Mouse (Mus musculus) lung, embryonic 14.5 days (tissue): ENCODE measurements at regions not wholly inside any gene's neighbourhood (a gene's known extent, or its start where the extent isn't known, plus 50 kb on each side); places are given as distances from the start of the nearest gene placed in this dataset.

Experiments
- ATAC-seq: fragments of 200-750 bp; cut with Nextera tagmentation; 2 replicates; pipeline ENCODE4 v1.8.0; 2017; ENCODE audit warnings: mild to moderate bottlenecking, moderate TSS enrichment, moderate library complexity; ENCODE audit not compliant: insufficient read depth
- DNase-seq: peaks from one replicate; pipeline ENCODE4 v3.0.0-alpha.2; 2015
- H3K27ac ChIP-seq: fragments of 300-500 bp; sonication (generic); 2 replicates; pipeline ENCODE4 v1.5.1; 2014; ENCODE audit warnings: low read depth, mild to moderate bottlenecking, moderate library complexity
- H3K27me3 ChIP-seq: fragments of 300-500 bp; sonication (generic); 2 replicates; pipeline ENCODE4 v1.6.1; 2014; ENCODE audit warnings: low read length, control low read depth; ENCODE audit not compliant: insufficient read depth
- H3K36me3 ChIP-seq: fragments of 300-500 bp; sonication (generic); 2 replicates; pipeline ENCODE4 v1.6.1; 2014; ENCODE audit warnings: control low read depth; ENCODE audit not compliant: insufficient read depth
- H3K4me1 ChIP-seq: fragments of 300-500 bp; sonication (generic); 2 replicates; pipeline ENCODE4 v1.6.1; 2014; ENCODE audit warnings: antibody characterized with exemption, control low read depth; ENCODE audit not compliant: insufficient read depth
- H3K4me2 ChIP-seq: fragments of 300-500 bp; sonication (generic); 2 replicates; pipeline ENCODE4 v1.6.1; 2014; ENCODE audit warnings: mild to moderate bottlenecking
- H3K4me3 ChIP-seq: fragments of 300-500 bp; sonication (generic); 2 replicates; pipeline ENCODE4 v1.5.1; 2014; ENCODE audit warnings: low read depth, low read length
- H3K9ac ChIP-seq: fragments of 300-500 bp; sonication (generic); 2 replicates; pipeline ENCODE4 v1.6.1; 2014
- H3K9me3 ChIP-seq: fragments of 300-500 bp; sonication (generic); 2 replicates; pipeline ENCODE4 v1.6.1; 2016; ENCODE audit warnings: low read depth, low read length, control low read depth
- CTCF ChIP-seq: IDR thresholded peaks from 2 replicates; pipeline ENCODE4 v1.5.1; 2016; ENCODE audit warnings: antibody characterized with exemption, low read depth
- WGBS: fragments of 180-500 bp; shearing (Covaris S2); extraction: QIAGEN DNeasy Blood & Tissue Kit; methylation state at CpG from one replicate; pipeline ENCODE4 v1.1.7; 2014; 5-methylcytosine and 5-hydroxymethylcytosine counted together

DNA sequence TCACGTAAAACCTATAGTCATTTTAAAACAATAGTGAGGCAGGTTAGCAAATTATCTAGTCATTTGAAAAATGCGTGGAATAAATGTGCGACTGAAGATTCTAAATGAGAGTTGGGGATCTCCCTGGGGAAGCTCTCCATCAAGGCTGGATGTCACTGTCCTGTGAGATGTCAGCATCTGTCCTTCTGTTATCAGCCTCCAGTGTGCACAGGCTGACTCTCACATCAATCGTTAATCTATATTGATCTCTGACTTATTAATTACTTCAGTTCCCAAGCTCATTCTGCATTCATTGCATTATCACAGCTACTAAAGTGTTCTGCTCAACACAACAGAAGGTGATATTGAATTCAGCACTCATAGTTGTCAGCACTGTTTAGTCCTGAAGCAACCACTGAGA lies 574.1 kb upstream of the Stxbp6 start:
- ATAC-seq (no peak), DNase-seq (no peak)
- WGBS = 80% methylated on average over 4 of the region's 4 CpGs
- H3K4me1 ChIP-seq = no peaks in the 10 kb centered on the region
- H3K27ac ChIP-seq = no peak overlapping the region
- H3K9me3 ChIP-seq = no peaks in the 10 kb centered on the region
- no peak overlapping the region for H3K4me3 ChIP-seq
- no peaks in the 10 kb centered on the region for H3K27me3 ChIP-seq
- no peak overlapping the region for H3K9ac ChIP-seq
- H3K4me2 ChIP-seq = no peak overlapping the region
- TF ChIP-seq CTCF = no peak
- H3K36me3 ChIP-seq = no peaks in the 10 kb centered on the region

GRCm38 (mm10) chr12:45644180-45644579 lies 569.7 kb upstream of the Stxbp6 start:
- H3K27ac ChIP-seq = no peak overlapping the region
- 78% methylated on average over 2 of the region's 2 CpGs for WGBS
- no peaks in the 10 kb centered on the region for H3K36me3 ChIP-seq
- TF ChIP-seq CTCF = no peak
- no peak overlapping the region for H3K4me3 ChIP-seq
- H3K4me1 ChIP-seq = no peaks in the 10 kb centered on the region
- ATAC-seq (no peak), DNase-seq (no peak)
- no peak overlapping the region for H3K9ac ChIP-seq
- H3K9me3 ChIP-seq = no peaks in the 10 kb centered on the region
- H3K4me2 ChIP-seq = no peak overlapping the region
- H3K27me3 ChIP-seq = no peaks in the 10 kb centered on the region

- ATAC-seq = no peak
- Histone ChIP-seq H3K9me3 (no peaks in the 10 kb centered on the region), H3K4me2 (no peak overlapping the region), H3K4me1 (no peaks in the 10 kb centered on the region), H3K27me3 (no peaks in the 10 kb centered on the region), H3K9ac (no peak overlapping the region), H3K36me3 (no peaks in the 10 kb centered on the region), H3K4me3 (no peak overlapping the region), H3K27ac (no peak overlapping the region)
- TF ChIP-seq CTCF = no peak
- DNase-seq = no peak
- 68% methylated on average over 1 of the region's 1 CpGs for WGBS
Observed at GRCm38 (mm10) chr12:45622830-45623229, 548.3 kb upstream of the Stxbp6 start.

DNA sequence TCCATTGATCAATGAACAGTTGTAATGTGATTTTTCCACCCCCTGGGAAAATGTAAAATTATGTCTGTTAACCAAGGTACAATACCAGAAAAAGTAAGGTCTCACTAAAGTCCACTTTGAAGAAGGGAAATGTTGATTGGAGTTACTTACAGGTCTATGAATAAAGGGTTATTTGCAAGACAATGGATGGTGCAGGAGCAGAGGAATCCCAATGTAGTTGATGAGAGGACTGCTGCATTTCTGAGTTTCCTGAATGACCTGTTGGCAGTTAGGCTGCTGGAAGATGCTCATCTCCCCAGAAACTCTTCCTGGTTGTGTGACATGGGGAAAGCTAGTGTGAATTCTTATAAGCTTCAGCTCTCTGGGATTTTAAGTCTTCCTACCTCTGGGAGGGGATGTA lies 545.5 kb upstream of the Stxbp6 start:
- H3K36me3 ChIP-seq = no peaks in the 10 kb centered on the region
- no peak for TF ChIP-seq CTCF
- no peak for ATAC-seq

GRCm38 (mm10) chr12:45614509-45615150 lies 540.1 kb upstream of the Stxbp6 start:
- H3K9ac ChIP-seq = no peak overlapping the region
- no peak overlapping the region for H3K27ac ChIP-seq
- no peaks in the 10 kb centered on the region for H3K36me3 ChIP-seq
- no peak for ATAC-seq
- DNase-seq = no peak
- H3K9me3 ChIP-seq = no peaks in the 10 kb centered on the region
- no peak overlapping the region for H3K4me3 ChIP-seq
- H3K4me2 ChIP-seq = no peak overlapping the region
- 28% methylated on average over 1 of the region's 1 CpGs for WGBS
- no peak for TF ChIP-seq CTCF
- H3K27me3 ChIP-seq = no peaks in the 10 kb centered on the region
- H3K4me1 ChIP-seq = no peaks in the 10 kb centered on the region

More for the DNA sequence above, 545.5 kb upstream of the Stxbp6 start:
- no peak for DNase-seq
- H3K4me3 ChIP-seq = no peak overlapping the region
- H3K27me3 ChIP-seq = no peaks in the 10 kb centered on the region
- H3K4me1 ChIP-seq = no peaks in the 10 kb centered on the region
- H3K9me3 ChIP-seq = no peaks in the 10 kb centered on the region
- no peak overlapping the region for H3K9ac ChIP-seq
- no peak overlapping the region for H3K4me2 ChIP-seq
- no peak overlapping the region for H3K27ac ChIP-seq

DNA sequence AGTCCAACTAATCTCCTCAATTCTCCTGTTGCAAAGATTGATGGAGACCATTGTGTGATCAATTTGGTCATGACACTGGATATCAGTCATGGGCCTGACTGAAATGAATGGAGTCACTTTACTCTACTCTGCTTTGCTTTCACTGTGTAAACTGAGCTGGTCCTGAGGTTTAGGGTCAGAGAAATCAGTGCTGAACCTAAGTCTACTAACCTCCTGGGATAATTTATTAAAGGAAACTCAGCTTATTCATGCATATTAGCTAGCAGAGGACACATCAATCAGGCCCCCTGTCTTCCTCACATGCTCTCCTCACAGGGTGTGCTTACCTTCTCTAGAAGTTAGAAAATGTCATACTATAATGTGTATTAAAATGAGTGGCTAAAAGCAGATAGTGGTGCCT lies 539.6 kb upstream of the Stxbp6 start:
- Histone ChIP-seq H3K9ac (no peak overlapping the region), H3K4me2 (no peak overlapping the region), H3K4me1 (no peaks in the 10 kb centered on the region), H3K4me3 (no peak overlapping the region), H3K36me3 (no peaks in the 10 kb centered on the region), H3K27ac (no peak overlapping the region), H3K9me3 (no peaks in the 10 kb centered on the region), H3K27me3 (no peaks in the 10 kb centered on the region)
- TF ChIP-seq CTCF = no peak
- no peak for ATAC-seq
- DNase-seq = no peak

DNA sequence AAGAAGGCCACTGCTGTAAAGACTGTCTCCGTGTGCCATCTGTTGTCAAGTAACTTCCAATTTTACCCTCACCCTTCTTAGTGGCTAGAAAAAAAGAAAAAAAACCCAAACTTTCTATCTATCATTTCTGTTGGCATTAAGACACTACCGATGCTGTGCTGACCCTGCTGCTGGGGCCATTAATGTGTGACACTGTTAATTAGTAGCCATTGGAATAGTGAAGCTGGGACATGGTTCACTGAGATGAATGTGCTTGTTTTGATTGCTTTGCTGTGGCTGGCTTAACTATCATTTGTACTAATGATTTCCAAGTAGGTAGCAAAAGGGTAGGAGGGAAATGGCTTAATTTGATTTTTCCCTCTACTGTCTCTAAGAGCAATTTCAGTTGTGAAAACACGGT lies 524.9 kb upstream of the Stxbp6 start:
- ATAC-seq (no peak), DNase-seq (no peak)
- no peaks in the 10 kb centered on the region for H3K36me3 ChIP-seq
- no peak overlapping the region for H3K27ac ChIP-seq
- no peaks in the 10 kb centered on the region for H3K9me3 ChIP-seq
- H3K9ac ChIP-seq = no peak overlapping the region
- H3K4me1 ChIP-seq = no peaks in the 10 kb centered on the region
- no peak overlapping the region for H3K4me3 ChIP-seq
- H3K27me3 ChIP-seq = no peaks in the 10 kb centered on the region
- 52% methylated on average over 3 of the region's 3 CpGs for WGBS
- no peak overlapping the region for H3K4me2 ChIP-seq
- TF ChIP-seq CTCF = no peak
